Mouse (Mus musculus): ENCODE data around the gene Mrps26. TPM values are rescaled to one million over a fixed set of nuclear protein-coding genes. Genes with fewer than 3 reads are reported as not detected.
"Not testable (repeated sequence)": the region's sequence is repeated elsewhere in the genome, so short reads cannot be mapped to it uniquely, and the experiment has no call there.

Gene Mrps26
- total and polyA plus RNA-seq, 2 experiments from 2014 or later = 46.2 to 113 TPM

DNA sequence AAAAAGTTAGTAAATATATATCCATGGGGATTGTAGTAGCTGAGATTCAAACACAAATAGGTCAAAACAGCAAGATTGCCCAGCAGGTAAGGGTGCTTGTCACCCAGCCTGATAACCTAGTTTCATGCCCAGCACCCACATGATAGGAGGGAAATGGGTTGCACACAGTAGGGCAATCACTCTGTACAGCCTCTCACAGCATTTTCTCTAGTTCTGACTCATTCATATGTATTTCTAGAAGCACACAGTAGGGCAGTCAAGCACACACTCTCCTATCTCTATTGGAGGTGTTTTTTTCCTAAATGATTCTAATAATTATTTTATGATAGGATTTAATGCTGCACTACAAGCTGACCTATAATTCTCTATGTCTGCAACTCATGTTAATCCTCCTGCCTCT lies 6.4 kb downstream of the Mrps26 start:
- Histone ChIP-seq H3K9ac (no peak overlapping the region), H3K27ac (ENCODE audit: low read depth, low read length) (no peak overlapping the region), H3K4me2 (ENCODE audit: low read depth) (no peak overlapping the region), H3K9me3 (ENCODE audit: low read length) (no peaks in the 10 kb centered on the region), H3K4me3 (ENCODE audit: low read depth, low read length) (no peak overlapping the region), H3K4me1 (ENCODE audit: insufficient read depth) (peaks cover 2% of the 10 kb centered on the region), H3K27me3 (ENCODE audit: insufficient read depth, low read length) (no peaks in the 10 kb centered on the region), H3K36me3 (ENCODE audit: insufficient read depth) (peaks cover 18% of the 10 kb centered on the region)
- no peak for ATAC-seq
- DNase-seq = no peak
- no peak for TF ChIP-seq CTCF (IDR thresholded peaks at IDR 0.05; ENCODE audit: low read depth)

DNA sequence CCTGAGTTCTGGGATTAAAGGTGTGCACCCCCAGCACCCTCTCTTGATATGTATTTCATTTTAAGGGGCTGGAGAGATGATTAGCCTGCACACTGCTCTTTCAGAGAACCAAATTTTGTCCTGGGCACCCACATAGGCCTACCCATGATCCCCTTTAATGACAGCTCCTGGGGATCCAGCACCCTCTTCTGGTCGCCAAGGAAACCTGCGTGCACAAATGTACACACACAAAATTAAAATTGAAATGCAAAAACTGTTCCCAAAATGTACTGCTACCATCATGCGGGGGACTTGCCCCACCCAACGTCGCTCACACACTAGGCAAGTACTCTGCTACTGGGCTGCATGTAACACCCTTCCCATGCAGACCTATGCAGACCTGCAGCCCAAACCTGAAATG lies 11.4 kb downstream of the Mrps26 start:
- no peak overlapping the region for H3K4me3 ChIP-seq (ENCODE audit: low read depth, low read length)
- H3K36me3 ChIP-seq (ENCODE audit: insufficient read depth) = no peaks in the 10 kb centered on the region
- no peak overlapping the region for H3K9ac ChIP-seq
- H3K4me1 ChIP-seq (ENCODE audit: insufficient read depth) = no peaks in the 10 kb centered on the region
- no peaks in the 10 kb centered on the region for H3K9me3 ChIP-seq (ENCODE audit: low read length)
- TF ChIP-seq CTCF (IDR thresholded peaks at IDR 0.05; ENCODE audit: low read depth) = no peak
- no peak overlapping the region for H3K27ac ChIP-seq (ENCODE audit: low read depth, low read length)
- H3K4me2 ChIP-seq (ENCODE audit: low read depth) = no peak overlapping the region
- DNase-seq = no peak
- 88% methylated on average over 5 of the region's 5 CpGs for WGBS
- peaks cover 37% of the 10 kb centered on the region for H3K27me3 ChIP-seq (ENCODE audit: insufficient read depth, low read length)
- no peak for ATAC-seq

DNA sequence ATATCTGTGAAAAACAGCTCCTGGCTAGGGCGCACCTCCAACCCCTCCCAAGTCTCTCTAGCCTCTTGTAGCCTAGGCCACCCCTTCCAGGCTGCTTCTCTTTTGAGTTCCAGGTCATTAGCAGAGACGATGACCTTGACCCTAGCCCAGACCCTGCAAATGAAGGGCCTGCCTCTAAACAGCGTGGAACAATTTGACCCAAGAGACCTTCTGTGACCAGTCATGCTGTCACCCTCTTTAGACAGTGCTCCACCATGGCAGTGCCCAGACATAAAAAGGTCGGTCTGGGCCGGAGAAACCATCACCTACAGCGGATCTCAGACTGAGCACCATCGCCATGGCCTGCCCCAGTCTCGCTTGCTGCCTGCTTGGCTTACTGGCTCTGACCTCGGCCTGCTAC lies 12.3 kb downstream of the Mrps26 start, which contains the start of gene Oxt:
Gene Oxt, plus strand, starts transcription at position 301 of the 400 bp plus-strand sequence.
- TF ChIP-seq CTCF (IDR thresholded peaks at IDR 0.05; ENCODE audit: low read depth) = no peak
- WGBS = 46% methylated on average over 9 of the region's 9 CpGs

DNA sequence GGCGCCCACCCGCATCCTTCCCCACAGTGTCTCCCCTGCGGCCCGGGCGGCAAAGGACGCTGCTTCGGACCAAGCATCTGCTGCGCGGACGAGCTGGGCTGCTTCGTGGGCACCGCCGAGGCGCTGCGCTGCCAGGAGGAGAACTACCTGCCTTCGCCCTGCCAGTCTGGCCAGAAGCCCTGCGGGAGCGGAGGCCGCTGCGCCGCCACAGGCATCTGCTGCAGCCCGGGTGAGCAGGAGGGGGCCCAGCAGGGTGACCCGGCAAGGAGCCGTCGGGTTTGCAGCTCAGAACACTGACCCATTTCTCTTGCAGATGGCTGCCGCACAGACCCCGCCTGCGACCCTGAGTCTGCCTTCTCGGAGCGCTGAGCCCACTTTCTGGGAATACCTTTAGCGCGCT lies 13.0 kb downstream of the Mrps26 start:
- Histone ChIP-seq H3K27me3 (ENCODE audit: insufficient read depth, low read length) (peaks cover 52% of the 10 kb centered on the region), H3K9ac (peak overlapping the region; percentile 22; the same call in 1 of the 2 replicates), H3K4me3 (ENCODE audit: low read depth, low read length) (peak overlapping the region; percentile 25), H3K4me2 (ENCODE audit: low read depth) (peak overlapping the region; percentile 43)
- 4% methylated on average over 31 of the region's 32 CpGs for WGBS
- not testable (repeated sequence) for ATAC-seq; DNase-seq; H3K36me3 ChIP-seq (ENCODE audit: insufficient read depth); H3K4me1 ChIP-seq (ENCODE audit: insufficient read depth); H3K9me3 ChIP-seq (ENCODE audit: low read length); H3K27ac ChIP-seq (ENCODE audit: low read depth, low read length)

More for the DNA sequence above, 12.3 kb downstream of the Mrps26 start, which contains the start of gene Oxt:
- Histone ChIP-seq H3K4me3 (ENCODE audit: low read depth, low read length) (peak within 1 kb of the TSS; percentile 25), H3K4me2 (ENCODE audit: low read depth) (peak within 1 kb of the TSS; percentile 43), H3K9ac (peak within 1 kb of the TSS; percentile 22; the same call in 1 of the 2 replicates), H3K27ac (ENCODE audit: low read depth, low read length) (no peak within 1 kb of the TSS), H3K4me1 (ENCODE audit: insufficient read depth) (no peaks in the 10 kb centered on the region), H3K27me3 (ENCODE audit: insufficient read depth, low read length) (peaks cover 45% of the 10 kb centered on the region), H3K36me3 (ENCODE audit: insufficient read depth) (no peaks in the 10 kb centered on the region), H3K9me3 (ENCODE audit: low read length) (no peaks in the 10 kb centered on the region)
- ATAC-seq (no peak), DNase-seq (no peak)

- 5% methylated on average over 9 of the region's 9 CpGs for WGBS
- H3K4me3 ChIP-seq (ENCODE audit: low read depth, low read length) = no peak overlapping the region
- no peaks in the 10 kb centered on the region for H3K9me3 ChIP-seq (ENCODE audit: low read length)
- no peak overlapping the region; the same call in 1 of the 2 replicates for H3K4me2 ChIP-seq (ENCODE audit: low read depth)
- H3K9ac ChIP-seq = no peak overlapping the region
- no peaks in the 10 kb centered on the region for H3K4me1 ChIP-seq (ENCODE audit: insufficient read depth)
- H3K36me3 ChIP-seq (ENCODE audit: insufficient read depth) = no peaks in the 10 kb centered on the region
- ATAC-seq = no peak
- DNase-seq = no peak
- peaks cover 56% of the 10 kb centered on the region for H3K27me3 ChIP-seq (ENCODE audit: insufficient read depth, low read length)
- no peak for TF ChIP-seq CTCF (IDR thresholded peaks at IDR 0.05; ENCODE audit: low read depth)
- H3K27ac ChIP-seq (ENCODE audit: low read depth, low read length) = no peak overlapping the region
These were observed 13.5 kb downstream of the Mrps26 start for GRCm38 (mm10) chr2:130577021-130577420.

DNA sequence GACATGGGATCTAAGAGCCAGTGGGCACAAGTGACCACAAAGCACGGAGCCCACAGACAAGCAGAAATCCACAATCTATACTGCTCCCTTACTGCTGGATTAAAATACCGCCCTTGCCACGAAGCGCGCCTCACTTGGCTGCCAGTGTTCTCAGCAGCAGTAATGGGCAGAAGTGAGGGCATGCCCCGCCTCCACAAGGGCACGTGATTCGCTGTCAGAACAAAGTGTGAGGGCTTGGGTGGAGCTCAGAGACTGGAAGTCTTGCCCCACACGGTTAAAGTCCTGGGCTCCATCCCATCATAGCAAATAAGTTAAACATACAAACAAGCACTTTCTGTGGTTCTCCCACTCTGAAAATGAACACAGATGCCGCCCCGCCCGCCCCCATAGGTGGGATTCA lies 14.1 kb downstream of the Mrps26 start:
- Histone ChIP-seq H3K27ac (ENCODE audit: low read depth, low read length) (no peak overlapping the region), H3K9ac (no peak overlapping the region), H3K9me3 (ENCODE audit: low read length) (no peaks in the 10 kb centered on the region), H3K4me3 (ENCODE audit: low read depth, low read length) (no peak overlapping the region), H3K36me3 (ENCODE audit: insufficient read depth) (no peaks in the 10 kb centered on the region), H3K4me1 (ENCODE audit: insufficient read depth) (no peaks in the 10 kb centered on the region), H3K4me2 (ENCODE audit: low read depth) (no peak overlapping the region), H3K27me3 (ENCODE audit: insufficient read depth, low read length) (peaks cover 62% of the 10 kb centered on the region)
- 5% methylated on average over 12 of the region's 12 CpGs for WGBS
- no peak for DNase-seq
- ATAC-seq = no peak
- TF ChIP-seq CTCF (IDR thresholded peaks at IDR 0.05; ENCODE audit: low read depth) = no peak

- Histone ChIP-seq H3K9ac (no peak overlapping the region), H3K36me3 (ENCODE audit: insufficient read depth) (no peaks in the 10 kb centered on the region), H3K4me2 (ENCODE audit: low read depth) (no peak overlapping the region), H3K27me3 (ENCODE audit: insufficient read depth, low read length) (peaks cover 63% of the 10 kb centered on the region), H3K27ac (ENCODE audit: low read depth, low read length) (no peak overlapping the region), H3K9me3 (ENCODE audit: low read length) (no peaks in the 10 kb centered on the region), H3K4me1 (ENCODE audit: insufficient read depth) (no peaks in the 10 kb centered on the region), H3K4me3 (ENCODE audit: low read depth, low read length) (no peak overlapping the region)
- peak; percentile 65 for TF ChIP-seq CTCF (IDR thresholded peaks at IDR 0.05; ENCODE audit: low read depth)
- 7% methylated on average over 11 of the region's 11 CpGs for WGBS
- ATAC-seq = peak; percentile 42
- DNase-seq = peak; percentile 39
These were observed 14.6 kb downstream of the Mrps26 start for GRCm38 (mm10) chr2:130578148-130578547.

Data from forebrain, postnatal 0 days (tissue).